Mouse (Mus musculus) cerebellum, adult 11-12 months (tissue): Measurements from ENCODE around the gene Dock2.

Experiments used
- DNase-seq: peaks from one replicate; pipeline ENCODE4 v3.0.0; 2022

The Dock2 gene

GRCm38 (mm10) chr11:34525096-34525891 lies 258.4 kb downstream of the Dock2 start:
- no peak for DNase-seq

- no peak for DNase-seq
Measured at GRCm38 (mm10) chr11:34524586-34524985, 259.1 kb downstream of the Dock2 start.

GRCm38 (mm10) chr11:34518566-34518965 lies 265.1 kb downstream of the Dock2 start:
- DNase-seq = peak; percentile 3

GRCm38 (mm10) chr11:34516971-34517370 lies 266.7 kb downstream of the Dock2 start:
- DNase-seq = no peak

GRCm38 (mm10) chr11:34515301-34515700 lies 268.4 kb downstream of the Dock2 start:
- DNase-seq = no peak

- DNase-seq = no peak
Measured at GRCm38 (mm10) chr11:34506390-34506789, 277.3 kb downstream of the Dock2 start.

GRCm38 (mm10) chr11:34499663-34500062 lies 284.0 kb downstream of the Dock2 start:
- DNase-seq = no peak

GRCm38 (mm10) chr11:34494682-34495081 lies 289.0 kb downstream of the Dock2 start:
- DNase-seq = no peak

GRCm38 (mm10) chr11:34492986-34493385 lies 290.7 kb downstream of the Dock2 start:
- DNase-seq = no peak

GRCm38 (mm10) chr11:34492223-34492622 lies 291.5 kb downstream of the Dock2 start:
- DNase-seq = no peak

- DNase-seq = no peak
Measured at GRCm38 (mm10) chr11:34489548-34489947, 294.1 kb downstream of the Dock2 start.

GRCm38 (mm10) chr11:34479301-34479700 lies 304.4 kb downstream of the Dock2 start:
- no peak for DNase-seq

- DNase-seq = no peak
Measured at GRCm38 (mm10) chr11:34469792-34470191, 313.9 kb downstream of the Dock2 start.

GRCm38 (mm10) chr11:34468571-34468970 lies 315.1 kb downstream of the Dock2 start:
- DNase-seq = no peak

- DNase-seq = no peak
Measured at GRCm38 (mm10) chr11:34467056-34467455, 316.6 kb downstream of the Dock2 start.

GRCm38 (mm10) chr11:34449944-34450343 lies 333.7 kb downstream of the Dock2 start:
- no peak for DNase-seq

GRCm38 (mm10) chr11:34447891-34448290 lies 335.8 kb downstream of the Dock2 start:
- DNase-seq = no peak

- no peak for DNase-seq
Measured at GRCm38 (mm10) chr11:34438429-34438828, 345.3 kb downstream of the Dock2 start.

- no peak for DNase-seq
Measured at GRCm38 (mm10) chr11:34437446-34437845, 346.2 kb downstream of the Dock2 start.

GRCm38 (mm10) chr11:34431978-34432377 lies 351.7 kb downstream of the Dock2 start:
- no peak for DNase-seq

- DNase-seq = no peak
Measured at GRCm38 (mm10) chr11:34431371-34431770, 352.3 kb downstream of the Dock2 start.

- no peak for DNase-seq
Measured at GRCm38 (mm10) chr11:34430940-34431339, 352.8 kb downstream of the Dock2 start.

- no peak for DNase-seq
Measured at GRCm38 (mm10) chr11:34427212-34427611, 356.5 kb downstream of the Dock2 start.

- no peak for DNase-seq
Measured at GRCm38 (mm10) chr11:34424546-34424945, 359.1 kb downstream of the Dock2 start.

- no peak for DNase-seq
Measured at GRCm38 (mm10) chr11:34421061-34421460, 362.6 kb downstream of the Dock2 start.
